Mouse (Mus musculus): ENCODE measurements at regions not wholly inside any gene's neighbourhood (a gene's known extent, or its start where the extent isn't known, plus 50 kb on each side); places are given as distances from the start of the nearest gene placed in this dataset.

DNA sequence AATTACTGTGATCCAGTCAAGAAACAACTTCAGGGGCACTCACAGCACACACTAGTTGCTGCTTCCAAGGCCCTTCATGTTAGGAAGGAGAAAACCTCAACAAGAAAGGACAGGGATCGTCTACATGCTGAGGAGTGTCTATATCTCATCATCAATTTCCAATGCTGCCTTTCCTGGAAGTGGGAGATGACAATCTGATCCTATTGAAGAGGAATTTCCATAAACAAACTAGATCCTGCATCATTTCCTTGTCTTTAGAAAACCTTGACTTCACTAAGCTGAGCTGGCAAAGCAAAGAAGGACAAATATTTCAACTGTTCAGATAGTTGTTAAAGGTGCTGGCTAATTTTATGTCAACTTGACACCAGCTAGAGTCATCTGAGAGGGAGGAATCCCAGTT is 83.5 kb upstream of the Rapgef5 start:
- no peak for DNase-seq (ENCODE audit: low spot score)

DNA sequence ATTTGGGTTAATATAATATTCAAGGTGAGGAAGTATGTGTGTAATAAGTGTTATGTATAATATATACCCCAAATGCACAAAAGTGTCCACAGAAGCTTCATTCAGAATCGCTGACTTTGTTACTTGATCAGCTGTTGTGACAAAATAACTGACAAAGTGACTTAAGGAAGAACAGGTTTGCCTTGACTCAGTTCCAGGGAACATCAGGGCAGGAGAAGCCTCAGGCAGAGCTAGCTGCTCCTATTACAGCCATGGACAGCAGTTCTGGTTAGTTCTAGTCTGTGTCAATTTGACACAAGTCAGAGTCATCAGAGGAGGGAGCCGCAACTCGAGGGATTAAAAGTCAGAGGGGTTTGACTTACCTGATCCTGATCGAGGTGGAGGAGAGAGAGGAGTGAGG is 79.3 kb upstream of the Rapgef5 start:
- DNase-seq (ENCODE audit: low spot score), result no peak

- no peak for DNase-seq (ENCODE audit: low spot score)
These were observed 77.2 kb upstream of the Rapgef5 start for GRCm38 (mm10) chr12:117439015-117439605.

DNA sequence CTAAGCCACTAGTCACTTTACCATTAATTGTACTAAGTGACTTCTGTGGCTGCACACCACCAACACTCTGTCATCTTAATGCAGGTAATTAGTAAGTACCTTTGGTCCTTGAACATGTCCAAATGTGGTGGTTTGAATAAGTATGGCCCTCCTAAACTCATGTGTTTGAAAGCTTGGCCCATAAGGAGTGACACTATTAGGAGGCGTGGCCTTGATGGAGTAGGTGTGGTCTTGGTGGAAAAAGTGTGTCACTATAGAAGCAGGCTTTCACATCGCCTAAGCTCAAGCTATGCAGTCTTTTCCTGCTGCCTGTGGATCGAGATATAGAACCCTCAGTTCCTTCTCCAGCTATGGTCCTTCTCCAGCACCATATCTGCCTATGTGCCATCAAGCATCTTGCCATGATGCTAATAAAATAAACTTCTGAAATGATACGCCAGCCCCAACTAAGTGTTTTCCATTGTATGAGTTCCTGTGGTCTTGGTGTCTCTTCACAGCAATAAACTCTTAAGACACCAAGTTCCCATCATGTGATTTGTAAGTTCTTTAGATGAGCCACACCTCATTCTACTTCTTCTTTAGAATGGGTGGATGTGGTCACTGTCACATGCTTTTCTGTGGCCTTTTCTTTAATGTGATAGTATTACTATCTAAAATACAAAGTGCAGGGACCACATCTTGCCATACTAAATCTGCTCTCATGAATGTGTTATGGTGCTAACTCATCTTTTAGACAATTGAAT is 71.9 kb upstream of the Rapgef5 start:
- DNase-seq (ENCODE audit: low spot score), result no peak

DNA sequence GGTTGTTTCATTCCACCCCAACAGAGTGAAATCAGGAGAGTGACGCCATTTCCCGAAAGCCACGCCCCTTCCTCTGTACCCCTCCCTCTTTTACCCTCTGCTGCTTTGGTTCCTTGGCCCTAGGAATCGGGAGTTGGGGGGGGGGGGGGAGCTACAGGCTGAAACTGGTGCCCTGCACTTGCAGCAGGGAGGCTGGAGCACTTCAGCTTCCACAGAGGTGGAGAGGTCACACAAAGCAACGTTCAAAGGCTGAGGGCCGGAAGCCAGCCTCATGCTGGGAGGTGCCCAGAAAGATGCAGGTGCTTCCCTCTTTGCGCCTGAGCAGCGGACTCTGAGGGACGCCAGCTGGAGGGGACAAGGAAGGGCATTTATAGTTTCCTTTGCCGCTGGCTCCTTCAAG is 69.1 kb upstream of the Rapgef5 start:
- no peak for DNase-seq (ENCODE audit: low spot score)

- DNase-seq (ENCODE audit: low spot score), result no peak
These were observed 68.2 kb upstream of the Rapgef5 start for GRCm38 (mm10) chr12:117447843-117448728.

GRCm38 (mm10) chr12:117449080-117449479 is 67.2 kb upstream of the Rapgef5 start:
- DNase-seq (ENCODE audit: low spot score), result no peak

- no peak for DNase-seq (ENCODE audit: low spot score)
These were observed 66.2 kb upstream of the Rapgef5 start for GRCm38 (mm10) chr12:117450106-117450505.

GRCm38 (mm10) chr12:117450871-117451270 is 65.4 kb upstream of the Rapgef5 start:
- no peak for DNase-seq (ENCODE audit: low spot score)

- DNase-seq (ENCODE audit: low spot score), result no peak
These were observed 64.8 kb upstream of the Rapgef5 start for GRCm38 (mm10) chr12:117451441-117451840.

DNA sequence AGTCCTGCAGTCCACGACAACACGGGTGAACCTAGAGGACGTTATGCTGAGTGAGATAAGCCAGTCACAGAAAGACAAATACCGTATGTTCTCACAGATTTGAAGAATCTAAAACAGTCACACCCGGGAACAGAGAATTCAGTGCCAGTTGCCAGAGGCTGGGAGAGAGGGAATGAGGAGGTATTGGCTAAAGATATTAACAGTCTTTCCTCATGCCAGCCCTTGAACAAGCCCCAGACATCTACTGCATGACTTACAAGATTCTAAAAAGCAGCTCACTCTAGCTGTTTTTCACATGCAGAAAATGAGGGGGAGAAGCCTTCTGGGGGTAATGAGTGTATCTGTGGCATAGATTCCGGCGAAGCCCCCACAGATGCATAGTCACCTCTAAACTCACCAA is 60.5 kb upstream of the Rapgef5 start:
- no peak for DNase-seq (ENCODE audit: low spot score)

GRCm38 (mm10) chr12:117458132-117459070 is 57.9 kb upstream of the Rapgef5 start:
- no peak for DNase-seq (ENCODE audit: low spot score)

GRCm38 (mm10) chr12:117459541-117459940 is 56.7 kb upstream of the Rapgef5 start:
- no peak for DNase-seq (ENCODE audit: low spot score)

- DNase-seq (ENCODE audit: low spot score), result no peak
These were observed 51.1 kb upstream of the Rapgef5 start for GRCm38 (mm10) chr12:117465206-117465605.

DNA sequence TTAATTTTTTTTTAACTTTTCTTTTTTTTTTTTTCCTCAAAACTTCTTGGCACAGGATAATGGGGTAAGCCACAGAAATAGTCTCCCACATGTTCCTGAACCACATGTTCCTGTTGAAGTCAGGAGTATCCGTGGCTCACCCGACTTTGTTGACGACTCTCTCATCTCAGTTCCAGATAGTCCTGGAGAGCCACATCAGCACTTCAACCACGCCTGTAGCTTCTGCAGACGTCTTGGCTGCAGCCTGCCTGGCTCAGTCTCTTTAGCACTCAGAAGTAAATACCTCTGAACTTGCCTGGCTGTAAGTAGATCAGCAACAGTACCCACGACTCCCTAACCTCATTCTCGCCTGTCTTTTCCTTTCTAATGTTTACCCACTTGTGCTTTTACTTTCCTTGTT is 50.3 kb upstream of the Rapgef5 start:
- DNase-seq (ENCODE audit: low spot score), result no peak

Measured in testis, postnatal 14 days (tissue).